Mouse (Mus musculus) C2C12 (cell line): Measurements from ENCODE around the gene Ch25h.

Experiments
- CEBPB ChIP-seq: IDR thresholded peaks from one replicate; pipeline ENCODE4 v1.6.1; 2011; ENCODE audit warnings: low read depth, mild to moderate bottlenecking, control low read depth, moderate library complexity
- CTCF ChIP-seq: IDR thresholded peaks from one replicate; pipeline ENCODE4 v1.5.1; 2011; ENCODE audit not compliant: control insufficient read depth, insufficient read depth, insufficient read length
- FOSL1 ChIP-seq: IDR thresholded peaks from one replicate; pipeline ENCODE4 v1.8.0; 2011; ENCODE audit warnings: mild to moderate bottlenecking, low read length; ENCODE audit not compliant: poor library complexity, insufficient read depth, severe bottlenecking
- MAX ChIP-seq: IDR thresholded peaks from one replicate; pipeline ENCODE4 v1.6.1; 2011; ENCODE audit warnings: mild to moderate bottlenecking, control low read depth
- MYOD1 ChIP-seq: IDR thresholded peaks from one replicate; pipeline ENCODE4 v1.6.1; 2011; ENCODE audit warnings: low read depth; ENCODE audit not compliant: control insufficient read depth, insufficient read length
- MYOG ChIP-seq: IDR thresholded peaks from one replicate; pipeline ENCODE4 v1.6.1; 2011; ENCODE audit not compliant: control insufficient read depth, insufficient read length; ENCODE audit errors: extremely low read depth

- no peak for TF ChIP-seq CTCF
- TF ChIP-seq MYOD1: no peak
- no peak for TF ChIP-seq MAX
- no peak for TF ChIP-seq FOSL1
- no peak for TF ChIP-seq CEBPB
- no peak for TF ChIP-seq MYOG
Measured at GRCm38 (mm10) chr19:34474228-34474990, 555 bp downstream of the Ch25h start.
